Mouse (Mus musculus) embryonic facial prominence, embryonic 15.5 days (tissue): ENCODE results near the gene Use1. TPM values are rescaled to one million over a fixed set of nuclear protein-coding genes. Genes with fewer than 3 reads are reported as not detected.
A peak's percentile ranks its signal among the peaks of the same experiment; 100 is the strongest.

Experiments
- ATAC-seq: fragments of 200-750 bp; cut with Nextera tagmentation; 2 replicates; pipeline ENCODE4 v1.8.0; 2017; ENCODE audit warnings: low read depth, moderate TSS enrichment; ENCODE audit not compliant: insufficient number of reproducible peaks, low FRiP score, low TSS enrichment
- H3K27ac ChIP-seq: fragments of 300-500 bp; sonication (generic); replicated peaks from 2 replicates; pipeline ENCODE4 v1.5.1; 2015; ENCODE audit warnings: mild to moderate bottlenecking, inconsistent platforms
- H3K27me3 ChIP-seq: fragments of 300-500 bp; sonication (generic); 2 replicates; pipeline ENCODE4 v1.6.1; 2015; ENCODE audit warnings: inconsistent platforms
- H3K36me3 ChIP-seq: fragments of 300-500 bp; sonication (generic); 2 replicates; pipeline ENCODE4 v1.6.1; 2015; ENCODE audit warnings: mild to moderate bottlenecking, inconsistent platforms
- H3K4me1 ChIP-seq: fragments of 300-500 bp; sonication (generic); 2 replicates; pipeline ENCODE4 v1.6.1; 2015; ENCODE audit warnings: inconsistent platforms
- H3K4me2 ChIP-seq: fragments of 300-500 bp; sonication (generic); replicated peaks from 2 replicates; pipeline ENCODE4 v1.6.1; 2015; ENCODE audit warnings: mild to moderate bottlenecking, inconsistent platforms
- H3K4me3 ChIP-seq: fragments of 300-500 bp; sonication (generic); replicated peaks from 2 replicates; pipeline ENCODE4 v1.5.1; 2015; ENCODE audit warnings: mild to moderate bottlenecking, inconsistent platforms
- H3K9ac ChIP-seq: fragments of 300-500 bp; sonication (generic); 2 replicates; pipeline ENCODE4 v1.6.1; 2015; ENCODE audit warnings: inconsistent platforms
- H3K9me3 ChIP-seq: fragments of 300-500 bp; sonication (generic); replicated peaks from 2 replicates; pipeline ENCODE4 v1.6.1; 2016; ENCODE audit warnings: inconsistent platforms
- WGBS: fragments of 180-500 bp; shearing (Covaris S2); methylation state at CpG from one replicate; pipeline ENCODE4 v1.1.7; 2015; 5-methylcytosine and 5-hydroxymethylcytosine counted together
- polyA plus RNA-seq: library from polyadenylated mRNA; unstranded; fragments of >200 nt; fragmentation: Nextera tagmentation; extraction: Ambion mirVana; gene quantifications from 2 replicates; pipeline ENCODE4 v1.2.1, GENCODE M21; 2015

The Use1 gene
- polyA plus RNA-seq, 1 experiment from 2014 or later: 121 TPM

DNA sequence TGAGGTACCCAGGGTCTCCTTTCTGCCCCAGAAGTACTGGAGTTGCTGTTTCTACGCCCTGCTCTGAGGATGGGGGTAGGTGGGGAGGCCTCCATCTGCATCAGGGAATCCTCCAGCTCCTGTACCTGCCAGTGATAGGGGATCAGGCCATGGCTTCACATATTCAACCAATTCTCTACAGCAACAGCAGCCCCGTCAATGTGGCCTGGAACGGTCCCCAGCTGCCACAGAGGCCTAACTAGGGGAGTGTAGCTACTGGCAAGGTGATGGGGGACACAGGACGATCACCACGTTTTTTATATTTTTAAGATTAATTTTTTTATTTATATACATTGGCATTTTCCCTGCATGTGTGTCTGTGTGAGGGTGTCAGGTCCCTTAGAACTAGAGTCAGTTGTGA, 25.7 kb downstream of the Use1 start:
- peaks cover 8% of the 10 kb centered on the region for H3K4me1 ChIP-seq
- no peak for ATAC-seq
- 75% methylated on average over 5 of the region's 5 CpGs for WGBS
- no peaks in the 10 kb centered on the region for H3K27me3 ChIP-seq
- H3K4me2 ChIP-seq: no peak overlapping the region
- no peaks in the 10 kb centered on the region for H3K36me3 ChIP-seq
- H3K4me3 ChIP-seq: no peak overlapping the region
- no peaks in the 10 kb centered on the region for H3K9me3 ChIP-seq
- no peak overlapping the region for H3K9ac ChIP-seq
- no peak overlapping the region for H3K27ac ChIP-seq

DNA sequence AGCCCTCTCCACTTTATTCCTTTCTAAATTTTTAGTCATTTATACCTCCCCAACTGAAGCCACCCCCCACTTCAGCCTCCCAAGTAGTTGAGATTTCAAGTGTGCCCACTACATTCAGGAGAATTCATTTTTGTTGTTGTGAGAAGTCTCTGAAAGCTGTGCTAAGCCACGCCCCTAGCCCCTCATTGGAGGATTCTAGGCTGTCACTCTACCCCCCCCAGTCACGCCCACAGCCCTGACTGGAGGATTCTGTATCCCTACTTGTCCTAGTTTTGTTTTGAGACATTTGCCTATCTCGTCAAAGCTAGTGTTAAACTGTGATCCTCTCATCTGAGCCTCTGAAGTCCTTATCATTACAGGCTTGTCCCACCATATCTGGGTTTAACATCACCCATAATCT, 26.2 kb downstream of the Use1 start:
- 6% methylated on average over 3 of the region's 3 CpGs for WGBS
- no peaks in the 10 kb centered on the region for H3K27me3 ChIP-seq
- H3K4me1 ChIP-seq: peaks cover 13% of the 10 kb centered on the region
- no peak overlapping the region; the same call in 1 of the 2 replicates for H3K4me3 ChIP-seq
- H3K9ac ChIP-seq: no peak overlapping the region
- no peak for ATAC-seq
- H3K9me3 ChIP-seq: no peaks in the 10 kb centered on the region
- no peak overlapping the region for H3K27ac ChIP-seq
- 0 out of 2 replicates have a peak overlapping the region, but pooled peaks have one; percentile 6 for H3K4me2 ChIP-seq
- no peaks in the 10 kb centered on the region for H3K36me3 ChIP-seq

DNA sequence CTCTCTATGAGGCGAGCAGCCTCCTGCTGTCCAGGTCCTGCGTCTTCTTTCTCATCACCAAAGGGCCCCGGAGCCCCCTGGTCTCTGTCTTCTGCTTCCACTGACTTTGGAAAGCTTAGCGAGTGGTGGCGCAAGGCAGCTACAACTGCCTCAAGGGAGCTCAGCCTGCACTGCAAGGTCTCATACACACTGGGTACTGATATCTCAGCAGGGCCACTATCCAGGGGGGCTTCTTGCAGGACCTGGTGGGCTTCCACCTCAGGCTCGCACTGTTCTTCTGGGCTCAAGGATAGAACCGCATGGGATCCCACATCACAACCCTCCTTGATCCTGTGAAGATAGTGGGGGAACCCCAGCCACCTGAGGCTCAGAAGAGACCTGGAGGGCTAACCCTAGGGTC, 27.8 kb downstream of the Use1 start:
- WGBS: 78% methylated on average over 7 of the region's 7 CpGs
- H3K36me3 ChIP-seq: peaks cover 11% of the 10 kb centered on the region
- peak overlapping the region; percentile 12; the same call in 1 of the 2 replicates for H3K4me2 ChIP-seq
- ATAC-seq: no peak
- no peak overlapping the region for H3K27ac ChIP-seq
- H3K9me3 ChIP-seq: no peaks in the 10 kb centered on the region
- no peak overlapping the region for H3K9ac ChIP-seq
- H3K4me1 ChIP-seq: peaks cover 13% of the 10 kb centered on the region
- H3K27me3 ChIP-seq: no peaks in the 10 kb centered on the region
- no peak overlapping the region for H3K4me3 ChIP-seq

DNA sequence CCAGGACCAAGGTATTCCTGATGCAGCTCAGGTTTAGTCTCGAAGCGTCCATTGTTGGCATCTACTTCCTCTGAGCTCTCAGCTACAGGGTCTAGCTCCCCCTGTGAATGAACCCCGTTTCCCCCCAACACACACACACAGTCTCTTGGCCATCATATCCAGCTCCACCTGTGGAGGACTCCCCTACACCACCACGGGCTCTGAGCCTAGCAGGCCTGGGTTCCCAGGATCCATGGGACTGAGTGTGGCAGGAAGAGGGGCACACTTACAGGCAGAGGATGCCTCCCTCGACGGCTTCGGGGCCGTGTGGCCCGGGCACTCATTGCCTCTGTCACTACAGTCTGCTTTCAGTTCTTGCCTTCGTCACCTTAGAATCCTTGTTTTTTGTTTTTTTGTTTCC, 28.4 kb downstream of the Use1 start:
- Histone ChIP-seq H3K27me3 (no peaks in the 10 kb centered on the region), H3K9ac (no peak overlapping the region), H3K9me3 (no peaks in the 10 kb centered on the region), H3K4me1 (peaks cover 13% of the 10 kb centered on the region), H3K27ac (no peak overlapping the region), H3K4me2 (peak overlapping the region; percentile 12; the same call in 1 of the 2 replicates), H3K36me3 (peaks cover 16% of the 10 kb centered on the region), H3K4me3 (no peak overlapping the region)
- ATAC-seq: no peak
- 83% methylated on average over 10 of the region's 10 CpGs for WGBS

DNA sequence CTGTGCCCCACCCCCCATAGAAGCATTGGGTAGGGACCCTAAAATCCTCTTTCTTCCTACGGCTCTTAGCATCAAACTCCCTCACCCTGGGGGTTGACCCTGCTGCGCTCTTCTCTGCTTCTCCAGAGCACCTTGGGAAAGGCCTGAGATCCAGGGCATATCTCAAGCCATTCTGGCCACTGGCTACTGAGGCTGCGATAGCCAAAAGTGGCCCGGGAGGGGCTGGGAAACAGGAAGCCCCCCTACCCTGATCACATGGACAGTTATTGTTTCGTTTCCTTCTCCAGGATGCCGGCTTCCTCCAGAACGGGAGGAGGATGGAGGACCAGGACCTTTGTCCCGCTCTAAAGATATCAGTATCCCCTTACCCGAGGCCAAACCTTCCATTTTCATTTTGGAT, 29.0 kb downstream of the Use1 start, which contains the start of gene Ushbp1:
Gene Ushbp1, minus strand, starts transcription at position 174 of the 400 bp plus-strand sequence.
- H3K4me3 ChIP-seq: peak within 1 kb of the TSS; percentile 82
- no peaks in the 10 kb centered on the region for H3K27me3 ChIP-seq
- no peaks in the 10 kb centered on the region for H3K9me3 ChIP-seq
- ATAC-seq: no peak
- H3K27ac ChIP-seq: peak within 1 kb of the TSS; percentile 59
- 90% methylated on average over 9 of the region's 9 CpGs for WGBS
- H3K9ac ChIP-seq: peak within 1 kb of the TSS; percentile 76; the same call in 1 of the 2 replicates
- H3K4me1 ChIP-seq: peaks cover 13% of the 10 kb centered on the region
- peaks cover 20% of the 10 kb centered on the region for H3K36me3 ChIP-seq
- H3K4me2 ChIP-seq: peak within 1 kb of the TSS; percentile 87

DNA sequence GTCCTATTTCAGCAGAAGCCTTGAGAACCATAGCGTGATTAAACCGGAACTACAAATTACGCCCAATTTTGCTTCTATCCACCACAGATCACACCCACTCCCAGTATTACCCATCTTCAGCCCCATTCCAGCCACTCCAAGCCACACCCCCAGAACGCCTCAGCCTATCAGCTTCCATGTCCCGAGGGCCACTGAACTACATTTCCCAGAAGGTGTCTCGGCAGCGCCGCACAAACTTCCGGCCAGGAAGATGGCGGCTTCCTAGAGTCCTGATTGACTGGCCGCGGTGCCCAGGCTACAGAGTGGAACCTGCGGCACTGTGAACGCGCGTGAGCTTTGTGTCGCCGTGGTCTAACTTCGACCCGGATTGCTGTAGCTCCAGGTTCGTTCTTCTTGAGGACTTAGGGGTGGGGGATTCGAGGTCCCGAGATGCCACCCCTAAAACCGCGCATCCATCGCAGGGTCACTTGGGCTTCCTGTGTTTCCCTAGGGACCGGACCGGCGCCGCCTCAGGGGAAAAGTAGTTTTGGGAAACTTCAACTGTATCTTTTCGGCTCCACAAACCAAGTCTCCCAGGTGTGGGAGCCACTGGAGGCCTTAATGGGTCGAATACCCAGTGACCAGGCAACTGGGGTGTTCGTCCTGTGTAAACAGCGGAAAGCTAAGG, 30.1 kb downstream of the Use1 start, which contains the start of gene Babam1:
Gene Babam1, plus strand, starts transcription at position 223 of the 667 bp plus-strand sequence.
- peak; percentile 93 for ATAC-seq
- Histone ChIP-seq H3K36me3 (peaks cover 24% of the 10 kb centered on the region), H3K27me3 (no peaks in the 10 kb centered on the region), H3K4me2 (peak within 1 kb of the TSS; percentile 87), H3K9me3 (no peaks in the 10 kb centered on the region), H3K9ac (peak within 1 kb of the TSS; percentile 76), H3K4me3 (peak within 1 kb of the TSS; percentile 82), H3K4me1 (peaks cover 13% of the 10 kb centered on the region), H3K27ac (peak within 1 kb of the TSS; percentile 59)
- WGBS: under 1% methylated on average over 34 of the region's 34 CpGs

DNA sequence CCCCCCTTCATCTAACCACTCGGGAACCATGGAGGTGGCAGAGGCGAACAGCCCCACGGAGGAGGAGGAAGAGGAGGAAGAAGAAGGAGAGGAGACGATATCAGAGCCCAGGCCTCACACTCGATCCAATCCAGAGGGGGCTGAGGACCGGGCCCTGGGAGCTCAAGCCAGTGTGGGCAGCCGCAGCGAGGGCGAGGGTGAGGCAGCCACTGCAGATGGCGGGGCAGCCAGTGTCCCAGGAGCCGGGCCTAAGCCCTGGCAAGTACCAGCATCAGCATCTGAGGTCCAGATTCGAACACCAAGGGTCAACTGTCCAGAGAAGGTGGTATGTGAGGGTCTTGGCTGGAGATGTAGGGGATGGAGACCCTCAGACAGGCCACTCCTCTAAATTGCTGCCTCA, 31.1 kb downstream of the Use1 start:
- H3K9me3 ChIP-seq: no peaks in the 10 kb centered on the region
- H3K4me2 ChIP-seq: peak overlapping the region; percentile 87
- H3K4me3 ChIP-seq: peak overlapping the region; percentile 82
- H3K27ac ChIP-seq: no peak overlapping the region
- H3K9ac ChIP-seq: no peak overlapping the region
- peaks cover 13% of the 10 kb centered on the region for H3K4me1 ChIP-seq
- no peak for ATAC-seq
- no peaks in the 10 kb centered on the region for H3K27me3 ChIP-seq
- 80% methylated on average over 12 of the region's 12 CpGs for WGBS
- peaks cover 24% of the 10 kb centered on the region for H3K36me3 ChIP-seq

DNA sequence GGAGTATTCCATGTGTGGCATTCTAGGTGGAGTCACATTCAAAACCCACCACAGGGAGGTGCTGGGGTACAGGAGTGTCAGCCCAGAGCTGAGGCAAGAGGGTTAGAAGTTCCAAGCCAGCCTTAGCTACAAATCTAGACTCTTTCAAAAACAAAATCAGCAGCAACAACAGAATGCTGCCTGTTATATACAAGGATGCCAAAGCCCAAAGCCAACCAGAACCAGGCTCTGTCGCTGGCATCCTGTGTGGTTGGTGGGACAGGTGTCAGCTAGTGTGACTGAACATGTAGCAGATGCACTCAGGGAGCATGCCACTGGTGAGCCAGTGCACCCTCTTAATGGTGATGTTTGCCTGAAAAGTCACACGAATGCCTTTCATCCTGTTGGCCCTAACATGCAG, 34.2 kb downstream of the Use1 start:
- Histone ChIP-seq H3K9ac (no peak overlapping the region), H3K27me3 (no peaks in the 10 kb centered on the region), H3K4me1 (peaks cover 18% of the 10 kb centered on the region), H3K36me3 (peaks cover 30% of the 10 kb centered on the region), H3K9me3 (no peaks in the 10 kb centered on the region), H3K27ac (no peak overlapping the region), H3K4me2 (no peak overlapping the region), H3K4me3 (no peak overlapping the region)
- WGBS: 91% methylated on average over 2 of the region's 2 CpGs
- ATAC-seq: no peak

DNA sequence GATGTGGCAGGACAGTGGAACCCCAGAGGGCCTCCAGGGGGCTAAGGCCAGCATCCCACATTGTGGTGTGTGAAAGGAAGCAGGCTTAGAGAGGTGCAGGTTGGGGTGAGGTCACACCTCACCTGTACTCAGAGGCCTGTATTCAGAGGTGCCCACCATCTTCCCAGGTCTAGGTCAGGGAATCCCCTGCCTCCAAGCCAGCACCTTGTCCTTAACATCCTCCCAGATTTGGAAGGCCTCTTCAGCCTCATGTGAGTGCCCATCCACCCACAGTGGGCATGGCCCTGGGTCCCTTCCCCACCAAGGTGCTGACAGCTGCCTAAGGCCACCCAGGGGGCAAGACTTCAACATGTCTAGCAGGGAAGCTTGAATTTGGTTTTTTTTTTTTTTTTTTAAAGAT, 34.8 kb downstream of the Use1 start:
- H3K27ac ChIP-seq: no peak overlapping the region
- no peaks in the 10 kb centered on the region for H3K9me3 ChIP-seq
- H3K4me3 ChIP-seq: no peak overlapping the region
- ATAC-seq: no peak
- H3K4me2 ChIP-seq: no peak overlapping the region
- no peaks in the 10 kb centered on the region for H3K27me3 ChIP-seq
- peaks cover 21% of the 10 kb centered on the region for H3K4me1 ChIP-seq
- H3K36me3 ChIP-seq: peaks cover 30% of the 10 kb centered on the region
- no peak overlapping the region for H3K9ac ChIP-seq

DNA sequence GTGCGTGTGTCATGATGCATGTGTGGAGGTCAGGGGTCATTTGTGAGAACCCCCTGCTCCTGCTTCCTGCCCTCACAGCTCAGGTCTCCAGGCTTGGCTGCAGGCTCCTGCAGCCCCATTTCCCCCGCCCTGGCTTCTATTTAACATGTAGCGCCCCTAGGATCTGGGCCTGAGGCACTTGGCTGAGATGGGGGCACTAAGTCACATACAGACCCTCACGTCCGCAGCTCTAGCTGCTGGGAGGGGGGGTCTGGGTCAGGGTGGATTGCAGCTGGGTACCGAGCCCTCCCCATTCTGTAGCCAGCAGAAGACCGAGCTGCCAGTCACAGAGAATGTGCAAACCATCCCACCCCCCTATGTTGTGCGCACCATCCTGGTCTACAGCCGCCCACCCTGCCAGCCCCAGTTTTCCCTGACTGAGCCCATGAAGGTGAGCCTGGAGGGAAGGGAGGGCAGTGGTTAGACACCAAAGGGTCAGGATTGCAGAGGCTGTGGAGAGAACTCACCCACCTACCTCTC, 35.9 kb downstream of the Use1 start:
- Histone ChIP-seq H3K9ac (no peak overlapping the region), H3K4me3 (no peak overlapping the region), H3K27ac (no peak overlapping the region), H3K27me3 (no peaks in the 10 kb centered on the region), H3K4me1 (peaks cover 25% of the 10 kb centered on the region), H3K4me2 (no peak overlapping the region), H3K9me3 (no peaks in the 10 kb centered on the region), H3K36me3 (peaks cover 31% of the 10 kb centered on the region)
- no peak for ATAC-seq
- 84% methylated on average over 9 of the region's 9 CpGs for WGBS

DNA sequence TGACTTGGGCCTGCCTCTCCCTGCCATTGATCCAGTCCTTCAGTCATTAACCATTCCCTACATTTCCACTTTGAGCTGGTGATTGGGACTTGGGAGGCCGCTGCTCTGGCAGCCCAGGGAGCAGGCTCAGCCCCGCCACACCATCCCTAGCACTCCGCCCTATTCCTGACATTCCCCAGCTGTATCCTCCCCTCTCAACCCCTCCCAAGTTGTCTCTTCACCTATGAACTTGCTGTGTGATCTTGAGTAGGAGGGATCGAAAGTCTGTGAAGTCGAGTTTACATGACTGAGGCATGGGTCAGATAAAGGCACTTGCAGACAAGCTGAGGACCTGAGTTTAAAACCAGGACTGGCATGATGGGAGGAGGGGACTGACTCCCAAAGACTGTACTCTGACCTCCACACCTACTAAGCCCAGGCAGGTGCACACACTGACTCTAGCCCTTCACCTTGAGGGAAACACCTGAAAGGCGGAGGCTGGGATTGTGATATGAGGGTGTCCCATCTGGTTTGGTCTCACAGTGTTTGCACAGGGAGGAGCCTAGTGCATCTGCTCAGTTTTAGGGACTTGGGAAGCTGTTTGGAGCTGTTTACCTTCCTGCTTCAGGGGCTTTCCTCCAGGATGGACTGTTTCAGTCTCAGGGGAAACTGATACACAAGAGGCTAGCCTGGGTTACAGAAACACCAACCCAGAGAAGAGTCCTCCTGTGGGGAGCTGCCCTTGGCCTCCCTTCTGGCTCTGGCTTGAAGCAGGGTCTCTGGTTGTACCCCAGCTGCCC, 36.6 kb downstream of the Use1 start:
- H3K9me3 ChIP-seq: no peaks in the 10 kb centered on the region
- peaks cover 24% of the 10 kb centered on the region for H3K4me1 ChIP-seq
- H3K4me3 ChIP-seq: no peak overlapping the region
- 87% methylated on average over 6 of the region's 6 CpGs for WGBS
- ATAC-seq: no peak
- no peak overlapping the region for H3K4me2 ChIP-seq
- H3K9ac ChIP-seq: no peak overlapping the region
- H3K36me3 ChIP-seq: peaks cover 35% of the 10 kb centered on the region
- H3K27me3 ChIP-seq: no peaks in the 10 kb centered on the region
- no peak overlapping the region for H3K27ac ChIP-seq
